Mouse (Mus musculus) ES-E14 (cell line): ENCODE measurements at regions not wholly inside any gene's neighbourhood (a gene's known extent, or its start where the extent isn't known, plus 50 kb on each side); places are given as distances from the start of the nearest gene placed in this dataset.

Source experiments
- CHD2 ChIP-seq: IDR thresholded peaks from 2 replicates; pipeline ENCODE4 v1.6.1; 2014; ENCODE audit warnings: mild to moderate bottlenecking, low read depth, low read length, inconsistent platforms
- HCFC1 ChIP-seq: IDR thresholded peaks from 2 replicates; pipeline ENCODE4 v1.6.1; 2012; ENCODE audit warnings: low read length, inconsistent platforms, borderline replicate concordance; ENCODE audit not compliant: insufficient read depth

GRCm38 (mm10) chr6:108969477-108970176 lies 141.2 kb downstream of the Edem1 start:
- TF ChIP-seq HCFC1 (no peak), CHD2 (no peak)
